Mouse (Mus musculus) limb, embryonic 11.5 days (tissue): ENCODE data around the gene Atrx. TPM values are rescaled to one million over a fixed set of nuclear protein-coding genes. Genes with fewer than 3 reads are reported as not detected.

Experiments
- ATAC-seq: fragments of 200-750 bp; cut with Nextera tagmentation; 2 replicates; pipeline ENCODE4 v1.8.0; 2017; ENCODE audit warnings: low read depth; ENCODE audit not compliant: insufficient number of reproducible peaks, low FRiP score, low TSS enrichment
- DNase-seq: peaks from one replicate; pipeline ENCODE4 v3.0.0-alpha.2; 2015; ENCODE audit warnings: low spot score
- H3K27ac ChIP-seq: fragments of 300-500 bp; sonication (generic); replicated peaks from 2 replicates; pipeline ENCODE4 v1.5.1; 2014; ENCODE audit warnings: low read depth, mild to moderate bottlenecking, low read length
- H3K27me3 ChIP-seq: fragments of 300-500 bp; sonication (generic); 2 replicates; pipeline ENCODE4 v1.6.1; 2014; ENCODE audit warnings: mild to moderate bottlenecking, low read length, mixed read lengths; ENCODE audit not compliant: control insufficient read depth, insufficient read depth
- H3K36me3 ChIP-seq: fragments of 300-500 bp; sonication (generic); 2 replicates; pipeline ENCODE4 v1.6.1; 2014; ENCODE audit warnings: mild to moderate bottlenecking, low read length, moderate library complexity, mixed read lengths; ENCODE audit not compliant: control insufficient read depth, insufficient read depth
- H3K4me1 ChIP-seq: fragments of 300-500 bp; sonication (generic); 2 replicates; pipeline ENCODE4 v1.6.1; 2014; ENCODE audit warnings: low read length, mixed read lengths; ENCODE audit not compliant: control insufficient read depth, insufficient read depth
- H3K4me2 ChIP-seq: fragments of 300-500 bp; sonication (generic); 2 replicates; pipeline ENCODE4 v1.6.1; 2014; ENCODE audit warnings: low read depth, mild to moderate bottlenecking, moderate library complexity; ENCODE audit not compliant: severe bottlenecking
- H3K4me3 ChIP-seq: fragments of 300-500 bp; sonication (generic); 2 replicates; pipeline ENCODE4 v1.5.1; 2014; ENCODE audit warnings: low read depth, low read length
- H3K9ac ChIP-seq: fragments of 300-500 bp; sonication (generic); 2 replicates; pipeline ENCODE4 v1.6.1; 2014; ENCODE audit warnings: mild to moderate bottlenecking, low read length
- H3K9me3 ChIP-seq: fragments of 300-500 bp; sonication (generic); 2 replicates; pipeline ENCODE4 v1.6.1; 2016; ENCODE audit warnings: low read length; ENCODE audit not compliant: control insufficient read depth
- WGBS: fragments of 180-500 bp; shearing (Covaris S2); extraction: QIAGEN DNeasy Blood & Tissue Kit; methylation state at CpG from one replicate; pipeline ENCODE4 v1.1.7; 2014; 5-methylcytosine and 5-hydroxymethylcytosine counted together
- polyA plus RNA-seq: library from polyadenylated mRNA; unstranded; fragments of >200 nt; fragmentation: Nextera tagmentation; extraction: Ambion mirVana; gene quantifications from 2 replicates; pipeline ENCODE4 v1.2.1, GENCODE M21; 2014

Atrx gene
- polyA plus RNA-seq, 1 experiment from 2014 or later, result 216 TPM

GRCm38 (mm10) chrX:105765005-105765706 is 164.0 kb downstream of the Atrx start:
- peaks cover 49% of the 10 kb centered on the region for H3K27me3 ChIP-seq
- H3K4me2 ChIP-seq, result peak overlapping the region; percentile 48
- no peaks in the 10 kb centered on the region for H3K36me3 ChIP-seq
- no peak overlapping the region for H3K27ac ChIP-seq
- ATAC-seq (no peak), DNase-seq (peak; percentile 36)
- H3K9me3 ChIP-seq, result no peaks in the 10 kb centered on the region
- no peak overlapping the region for H3K9ac ChIP-seq
- 12% methylated on average over 22 of the region's 36 CpGs for WGBS
- peak overlapping the region; percentile 21; the same call in 1 of the 2 replicates for H3K4me3 ChIP-seq
- H3K4me1 ChIP-seq, result peaks cover 3% of the 10 kb centered on the region; the same call in 1 of the 2 replicates

- Histone ChIP-seq H3K4me2 (peak within 1 kb of the TSS; percentile 48), H3K4me3 (peak within 1 kb of the TSS; percentile 21), H3K36me3 (no peaks in the 10 kb centered on the region), H3K27ac (no peak within 1 kb of the TSS), H3K27me3 (peaks cover 49% of the 10 kb centered on the region), H3K9me3 (no peaks in the 10 kb centered on the region), H3K4me1 (peaks cover 3% of the 10 kb centered on the region; the same call in 1 of the 2 replicates), H3K9ac (no peak within 1 kb of the TSS)
- 12% methylated on average over 58 of the region's 86 CpGs for WGBS
- ATAC-seq, result no peak
- peak; percentile 24 for DNase-seq
Observed at GRCm38 (mm10) chrX:105764162-105765004, 164.8 kb downstream of the Atrx start, which contains the start of gene Fgf16. TSS of gene Fgf16 (plus strand) at chrX:105764279.

GRCm38 (mm10) chrX:105763612-105764011 is 165.6 kb downstream of the Atrx start:
- DNase-seq (peak; percentile 33), ATAC-seq (peak; percentile 31; the same call in 1 of the 2 replicates)
- H3K27ac ChIP-seq, result no peak overlapping the region
- H3K4me3 ChIP-seq, result peak overlapping the region; percentile 20
- peaks cover 3% of the 10 kb centered on the region; the same call in 1 of the 2 replicates for H3K4me1 ChIP-seq
- no peaks in the 10 kb centered on the region for H3K36me3 ChIP-seq
- 13% methylated on average over 20 of the region's 20 CpGs for WGBS
- H3K9me3 ChIP-seq, result no peaks in the 10 kb centered on the region
- H3K4me2 ChIP-seq, result peak overlapping the region; percentile 48
- H3K27me3 ChIP-seq, result peaks cover 49% of the 10 kb centered on the region
- no peak overlapping the region for H3K9ac ChIP-seq

- no peak overlapping the region for H3K9ac ChIP-seq
- ATAC-seq (no peak; the same call in 1 of the 2 replicates), DNase-seq (no peak)
- peaks cover 3% of the 10 kb centered on the region; the same call in 1 of the 2 replicates for H3K4me1 ChIP-seq
- no peak overlapping the region for H3K27ac ChIP-seq
- peak overlapping the region; percentile 48 for H3K4me2 ChIP-seq
- H3K4me3 ChIP-seq, result no peak overlapping the region; the same call in 1 of the 2 replicates
- peaks cover 49% of the 10 kb centered on the region for H3K27me3 ChIP-seq
- WGBS, result 20% methylated on average over 23 of the region's 23 CpGs
- H3K9me3 ChIP-seq, result no peaks in the 10 kb centered on the region
- H3K36me3 ChIP-seq, result no peaks in the 10 kb centered on the region
Observed at GRCm38 (mm10) chrX:105762847-105763527, 166.2 kb downstream of the Atrx start.

Other genes with a start within 250 kb of the Atrx start
- not detected in 2 replicates for gene Fgf16, start 165.1 kb downstream of the Atrx start, polyA plus RNA-seq
- 63.2 and 68.1 TPM in 2 replicates for gene Magt1, start 82.5 kb upstream of the Atrx start, polyA plus RNA-seq
- gene Cox7b, start 86.3 kb upstream of the Atrx start, polyA plus RNA-seq, result 363 and 395 TPM in 2 replicates
- 40.7 and 45.5 TPM in 2 replicates for gene Atp7a, start 97.9 kb upstream of the Atrx start, polyA plus RNA-seq
- 0.14 and 0.19 TPM in 2 replicates for gene Tlr13, start 213.8 kb upstream of the Atrx start, polyA plus RNA-seq